Mouse (Mus musculus) midbrain, embryonic 12.5 days (tissue): Measurements from ENCODE around the gene Rnasek. TPM values are rescaled to one million over a fixed set of nuclear protein-coding genes. Genes with fewer than 3 reads are reported as not detected.

Experiments
- ATAC-seq: fragments of 200-750 bp; cut with Nextera tagmentation; 2 replicates; pipeline ENCODE4 v1.8.0; 2017; ENCODE audit warnings: low read depth, moderate TSS enrichment, moderate library complexity; ENCODE audit not compliant: low FRiP score
- H3K27ac ChIP-seq: fragments of 300-500 bp; sonication (generic); replicated peaks from 2 replicates; pipeline ENCODE4 v1.5.1; 2016; ENCODE audit warnings: mild to moderate bottlenecking
- H3K27me3 ChIP-seq: fragments of 300-500 bp; sonication (generic); 2 replicates; pipeline ENCODE4 v1.6.1; 2016; ENCODE audit warnings: mild to moderate bottlenecking
- H3K36me3 ChIP-seq: fragments of 300-500 bp; sonication (generic); 2 replicates; pipeline ENCODE4 v1.6.1; 2016
- H3K4me1 ChIP-seq: fragments of 300-500 bp; sonication (generic); 2 replicates; pipeline ENCODE4 v1.6.1; 2016
- H3K4me2 ChIP-seq: fragments of 300-500 bp; sonication (generic); replicated peaks from 2 replicates; pipeline ENCODE4 v1.6.1; 2016; ENCODE audit warnings: mild to moderate bottlenecking, moderate library complexity
- H3K4me3 ChIP-seq: fragments of 300-500 bp; sonication (generic); 2 replicates; pipeline ENCODE4 v1.5.1; 2016; ENCODE audit warnings: mild to moderate bottlenecking
- H3K9ac ChIP-seq: fragments of 300-500 bp; sonication (generic); replicated peaks from 2 replicates; pipeline ENCODE4 v1.6.1; 2016; ENCODE audit warnings: mild to moderate bottlenecking, moderate library complexity
- H3K9me3 ChIP-seq: fragments of 300-500 bp; sonication (generic); 2 replicates; pipeline ENCODE4 v1.6.1; 2016; ENCODE audit warnings: mild to moderate bottlenecking
- WGBS: fragments of 180-500 bp; shearing (Covaris S2); methylation state at CpG from one replicate; pipeline ENCODE4 v1.1.7; 2016; 5-methylcytosine and 5-hydroxymethylcytosine counted together
- polyA plus RNA-seq: library from polyadenylated mRNA; unstranded; fragments of >200 nt; fragmentation: Nextera tagmentation; extraction: Ambion mirVana; gene quantifications from 2 replicates; pipeline ENCODE4 v1.2.1, GENCODE M21; 2016

Rnasek gene
- polyA plus RNA-seq, 1 experiment from 2014 or later, result 172 TPM

- Histone ChIP-seq H3K9ac (peak overlapping the region; percentile 25; the same call in 1 of the 2 replicates), H3K9me3 (no peaks in the 10 kb centered on the region), H3K4me2 (peak overlapping the region; percentile 59), H3K27me3 (peaks cover 73% of the 10 kb centered on the region), H3K4me1 (peaks cover 31% of the 10 kb centered on the region), H3K4me3 (peak overlapping the region; percentile 33), H3K36me3 (peaks cover 16% of the 10 kb centered on the region), H3K27ac (no peak overlapping the region)
- no peak; the same call in 1 of the 2 replicates for ATAC-seq
- 6% methylated on average over 26 of the region's 26 CpGs for whole genome bisulfite sequencing
Measured at GRCm38 (mm10) chr11:70213736-70214135, 25.9 kb downstream of the Rnasek start.

GRCm38 (mm10) chr11:70212896-70213295 is 26.7 kb downstream of the Rnasek start:
- peaks cover 66% of the 10 kb centered on the region for H3K27me3 ChIP-seq
- H3K9ac ChIP-seq, result no peak overlapping the region; the same call in 1 of the 2 replicates
- no peak overlapping the region for H3K27ac ChIP-seq
- no peak overlapping the region for H3K4me3 ChIP-seq
- peaks cover 15% of the 10 kb centered on the region for H3K36me3 ChIP-seq
- peaks cover 26% of the 10 kb centered on the region for H3K4me1 ChIP-seq
- WGBS, result 12% methylated on average over 9 of the region's 9 CpGs
- no peak for ATAC-seq
- no peak overlapping the region for H3K4me2 ChIP-seq
- H3K9me3 ChIP-seq, result no peaks in the 10 kb centered on the region

GRCm38 (mm10) chr11:70212423-70212822 is 27.2 kb downstream of the Rnasek start, which contains the start of gene Slc16a11:
Gene Slc16a11 (plus strand): TSS chr11:70212752.
- WGBS, result 74% methylated on average over 6 of the region's 6 CpGs
- Histone ChIP-seq H3K27me3 (peaks cover 61% of the 10 kb centered on the region), H3K4me2 (peak within 1 kb of the TSS; percentile 59), H3K4me3 (peak within 1 kb of the TSS; percentile 33; the same call in 1 of the 2 replicates), H3K36me3 (peaks cover 10% of the 10 kb centered on the region), H3K9me3 (no peaks in the 10 kb centered on the region), H3K9ac (no peak within 1 kb of the TSS; the same call in 1 of the 2 replicates), H3K4me1 (peaks cover 26% of the 10 kb centered on the region), H3K27ac (no peak within 1 kb of the TSS)
- no peak for ATAC-seq

GRCm38 (mm10) chr11:70211972-70212371 is 27.7 kb downstream of the Rnasek start:
- no peak overlapping the region for H3K9ac ChIP-seq
- no peak for ATAC-seq
- H3K4me1 ChIP-seq, result peaks cover 26% of the 10 kb centered on the region
- H3K4me2 ChIP-seq, result no peak overlapping the region
- H3K27ac ChIP-seq, result no peak overlapping the region
- H3K36me3 ChIP-seq, result peaks cover 6% of the 10 kb centered on the region; the same call in 1 of the 2 replicates
- no peaks in the 10 kb centered on the region for H3K9me3 ChIP-seq
- 76% methylated on average over 6 of the region's 6 CpGs for WGBS
- H3K4me3 ChIP-seq, result no peak overlapping the region
- H3K27me3 ChIP-seq, result peaks cover 57% of the 10 kb centered on the region

- H3K27ac ChIP-seq, result no peak overlapping the region
- H3K27me3 ChIP-seq, result peaks cover 51% of the 10 kb centered on the region
- no peaks in the 10 kb centered on the region for H3K9me3 ChIP-seq
- H3K9ac ChIP-seq, result no peak overlapping the region
- peaks cover 26% of the 10 kb centered on the region for H3K4me1 ChIP-seq
- H3K36me3 ChIP-seq, result no peaks in the 10 kb centered on the region
- ATAC-seq, result no peak
- H3K4me3 ChIP-seq, result no peak overlapping the region
- no peak overlapping the region for H3K4me2 ChIP-seq
- WGBS, result 92% methylated on average over 2 of the region's 2 CpGs
Measured at GRCm38 (mm10) chr11:70210681-70211080, 29.0 kb downstream of the Rnasek start.

GRCm38 (mm10) chr11:70208778-70209388 is 30.8 kb downstream of the Rnasek start:
- H3K4me1 ChIP-seq, result peaks cover 11% of the 10 kb centered on the region; the same call in 1 of the 2 replicates
- H3K27ac ChIP-seq, result no peak overlapping the region
- 77% methylated on average over 5 of the region's 5 CpGs for WGBS
- H3K9me3 ChIP-seq, result no peaks in the 10 kb centered on the region
- H3K9ac ChIP-seq, result no peak overlapping the region
- no peaks in the 10 kb centered on the region for H3K36me3 ChIP-seq
- H3K4me3 ChIP-seq, result no peak overlapping the region
- H3K4me2 ChIP-seq, result no peak overlapping the region
- no peak for ATAC-seq
- peaks cover 33% of the 10 kb centered on the region for H3K27me3 ChIP-seq

GRCm38 (mm10) chr11:70207283-70207682 is 32.4 kb downstream of the Rnasek start:
- no peak overlapping the region for H3K9ac ChIP-seq
- no peak overlapping the region for H3K4me3 ChIP-seq
- H3K27ac ChIP-seq, result no peak overlapping the region
- H3K9me3 ChIP-seq, result no peaks in the 10 kb centered on the region
- H3K27me3 ChIP-seq, result peaks cover 17% of the 10 kb centered on the region
- no peak overlapping the region for H3K4me2 ChIP-seq
- H3K36me3 ChIP-seq, result no peaks in the 10 kb centered on the region
- WGBS, result 87% methylated on average over 7 of the region's 7 CpGs
- no peak for ATAC-seq
- no peaks in the 10 kb centered on the region for H3K4me1 ChIP-seq

- Histone ChIP-seq H3K36me3 (no peaks in the 10 kb centered on the region), H3K27ac (no peak overlapping the region), H3K9me3 (no peaks in the 10 kb centered on the region), H3K27me3 (peaks cover 13% of the 10 kb centered on the region), H3K4me3 (no peak overlapping the region), H3K9ac (no peak overlapping the region), H3K4me1 (no peaks in the 10 kb centered on the region), H3K4me2 (no peak overlapping the region)
- 83% methylated on average over 2 of the region's 2 CpGs for WGBS
- no peak for ATAC-seq
Measured at GRCm38 (mm10) chr11:70206801-70207200, 32.8 kb downstream of the Rnasek start.

GRCm38 (mm10) chr11:70201691-70202090 is 38.0 kb downstream of the Rnasek start:
- Histone ChIP-seq H3K36me3 (no peaks in the 10 kb centered on the region), H3K9me3 (no peaks in the 10 kb centered on the region), H3K9ac (no peak overlapping the region), H3K27me3 (0 out of 2 replicates have a peak, but pooled peaks cover 5% of the 10 kb centered on the region), H3K4me2 (no peak overlapping the region), H3K4me1 (no peaks in the 10 kb centered on the region), H3K27ac (no peak overlapping the region), H3K4me3 (no peak overlapping the region)
- no peak for ATAC-seq
- 36% methylated on average over 5 of the region's 5 CpGs for WGBS

GRCm38 (mm10) chr11:70200036-70200608 is 39.5 kb downstream of the Rnasek start:
- Histone ChIP-seq H3K9ac (no peak overlapping the region), H3K4me3 (no peak overlapping the region), H3K27me3 (no peaks in the 10 kb centered on the region), H3K4me1 (no peaks in the 10 kb centered on the region), H3K36me3 (no peaks in the 10 kb centered on the region), H3K27ac (no peak overlapping the region), H3K4me2 (no peak overlapping the region), H3K9me3 (no peaks in the 10 kb centered on the region)
- WGBS, result 88% methylated on average over 5 of the region's 5 CpGs
- ATAC-seq, result no peak

GRCm38 (mm10) chr11:70199107-70199506 is 40.5 kb downstream of the Rnasek start:
- Histone ChIP-seq H3K27ac (no peak overlapping the region), H3K27me3 (no peaks in the 10 kb centered on the region), H3K9ac (no peak overlapping the region), H3K36me3 (no peaks in the 10 kb centered on the region), H3K4me2 (no peak overlapping the region), H3K4me1 (no peaks in the 10 kb centered on the region), H3K9me3 (no peaks in the 10 kb centered on the region), H3K4me3 (no peak overlapping the region)
- 85% methylated on average over 8 of the region's 8 CpGs for WGBS
- no peak for ATAC-seq

GRCm38 (mm10) chr11:70198332-70198731 is 41.3 kb downstream of the Rnasek start:
- ATAC-seq, result no peak

More at GRCm38 (mm10) chr11:70198332-70198731, 41.3 kb downstream of the Rnasek start:
- WGBS, result 91% methylated on average over 3 of the region's 3 CpGs
- H3K27ac ChIP-seq, result no peak overlapping the region
- no peaks in the 10 kb centered on the region for H3K4me1 ChIP-seq
- no peak overlapping the region for H3K9ac ChIP-seq
- no peaks in the 10 kb centered on the region for H3K9me3 ChIP-seq
- H3K4me3 ChIP-seq, result no peak overlapping the region
- no peaks in the 10 kb centered on the region for H3K27me3 ChIP-seq
- no peak overlapping the region for H3K4me2 ChIP-seq
- no peaks in the 10 kb centered on the region for H3K36me3 ChIP-seq
